Mouse (Mus musculus) limb, embryonic 14.5 days (tissue): ENCODE results near the gene Ets1. TPM values are rescaled to one million over a fixed set of nuclear protein-coding genes. Genes with fewer than 3 reads are reported as not detected.

Experiments used
- ATAC-seq: fragments of 200-750 bp; cut with Nextera tagmentation; 2 replicates; pipeline ENCODE4 v1.8.0; 2017; ENCODE audit warnings: low read depth, moderate number of reproducible peaks, moderate TSS enrichment; ENCODE audit not compliant: low FRiP score
- DNase-seq: peaks from one replicate; pipeline ENCODE4 v3.0.0-alpha.2; 2015; ENCODE audit warnings: low spot score
- H3K27ac ChIP-seq: fragments of 300-500 bp; sonication (generic); replicated peaks from 2 replicates; pipeline ENCODE4 v1.5.1; 2014; ENCODE audit warnings: low read depth, mild to moderate bottlenecking, low read length, moderate library complexity, mixed read lengths
- H3K27me3 ChIP-seq: fragments of 300-500 bp; sonication (generic); 2 replicates; pipeline ENCODE4 v1.6.1; 2014; ENCODE audit warnings: low read length, mixed read lengths; ENCODE audit not compliant: control insufficient read depth, insufficient read depth
- H3K36me3 ChIP-seq: fragments of 300-500 bp; sonication (generic); 2 replicates; pipeline ENCODE4 v1.6.1; 2014; ENCODE audit warnings: mild to moderate bottlenecking, low read length, moderate library complexity, mixed read lengths; ENCODE audit not compliant: control insufficient read depth, insufficient read depth
- H3K4me1 ChIP-seq: fragments of 300-500 bp; sonication (generic); 2 replicates; pipeline ENCODE4 v1.6.1; 2014; ENCODE audit warnings: antibody characterized with exemption, low read length, mixed read lengths; ENCODE audit not compliant: control insufficient read depth, insufficient read depth
- H3K4me2 ChIP-seq: fragments of 300-500 bp; sonication (generic); replicated peaks from 2 replicates; pipeline ENCODE4 v1.6.1; 2014; ENCODE audit warnings: low read depth, mild to moderate bottlenecking, low read length, moderate library complexity; ENCODE audit not compliant: severe bottlenecking
- H3K4me3 ChIP-seq: fragments of 300-500 bp; sonication (generic); replicated peaks from 2 replicates; pipeline ENCODE4 v1.5.1; 2014; ENCODE audit warnings: low read length
- H3K9ac ChIP-seq: fragments of 300-500 bp; sonication (generic); 2 replicates; pipeline ENCODE4 v1.6.1; 2014; ENCODE audit warnings: mild to moderate bottlenecking, low read depth, low read length, moderate library complexity; ENCODE audit not compliant: severe bottlenecking
- H3K9me3 ChIP-seq: fragments of 300-500 bp; sonication (generic); 2 replicates; pipeline ENCODE4 v1.6.1; 2016; ENCODE audit warnings: low read length; ENCODE audit not compliant: control insufficient read depth
- POLR2A ChIP-seq: fragments of 200-500 bp; IDR thresholded peaks from 2 replicates; pipeline ENCODE4 v1.8.0; 2012; ENCODE audit warnings: inconsistent platforms, mild to moderate bottlenecking, moderate library complexity, borderline replicate concordance; ENCODE audit not compliant: insufficient read depth, insufficient read length; ENCODE audit errors: extremely low read depth
- WGBS: fragments of 180-500 bp; shearing (Covaris S2); extraction: QIAGEN DNeasy Blood & Tissue Kit; methylation state at CpG from one replicate; pipeline ENCODE4 v1.1.7; 2014; 5-methylcytosine and 5-hydroxymethylcytosine counted together
- polyA plus RNA-seq, 2 experiments: library from polyadenylated mRNA; depleted of rRNA in 1 of 2; stranded (reverse) in 1 of 2; unstranded in 1 of 2; fragments of >200 nt; fragmentation: Nextera tagmentation in 1 of 2; extraction: Ambion mirVana in 1 of 2; gene quantifications; 2 replicates each; pipeline versions ENCODE4 v1.2.1 to v1.2.3; 2012 to 2014

Ets1 gene
- polyA plus RNA-seq, 2 experiments: 21.3 to 34.3 TPM

DNA sequence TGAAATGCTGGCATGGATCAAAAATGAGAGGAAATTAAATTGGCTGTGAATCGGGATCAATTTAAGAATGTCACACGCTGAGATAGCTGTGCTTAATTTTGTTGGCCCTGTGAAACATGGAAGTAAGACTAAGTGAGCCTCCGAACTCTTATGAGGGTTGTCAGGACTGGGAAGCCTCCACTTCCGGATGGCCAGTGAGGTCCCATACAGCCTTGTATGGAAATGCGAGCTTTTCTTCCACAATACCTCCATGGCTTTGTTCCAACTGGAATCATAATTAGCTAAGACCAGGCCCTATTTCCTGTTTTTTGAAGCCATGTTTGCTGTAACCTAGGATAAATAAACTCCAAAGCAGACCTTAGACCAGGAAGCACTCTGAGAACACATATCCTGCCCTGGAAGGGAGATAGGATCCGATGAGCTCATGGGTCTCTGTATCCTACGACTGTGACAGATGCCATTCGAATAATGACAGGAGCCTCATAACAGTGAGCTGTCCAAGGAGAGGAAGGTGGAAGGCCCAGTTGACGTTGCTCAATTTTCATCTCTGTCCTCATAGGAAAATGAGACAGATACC lies 17.4 kb upstream of the Ets1 start:
- no peak overlapping the region for H3K4me2 ChIP-seq
- H3K9me3 ChIP-seq: no peaks in the 10 kb centered on the region
- ATAC-seq (no peak), DNase-seq (no peak)
- H3K4me1 ChIP-seq: 0 out of 2 replicates have a peak, but pooled peaks cover 3% of the 10 kb centered on the region
- H3K9ac ChIP-seq: no peak overlapping the region
- H3K36me3 ChIP-seq: no peaks in the 10 kb centered on the region
- TF ChIP-seq POLR2A: no peak
- no peak overlapping the region for H3K4me3 ChIP-seq
- no peak overlapping the region for H3K27ac ChIP-seq
- no peaks in the 10 kb centered on the region for H3K27me3 ChIP-seq
- 85% methylated on average over 9 of the region's 9 CpGs for WGBS

DNA sequence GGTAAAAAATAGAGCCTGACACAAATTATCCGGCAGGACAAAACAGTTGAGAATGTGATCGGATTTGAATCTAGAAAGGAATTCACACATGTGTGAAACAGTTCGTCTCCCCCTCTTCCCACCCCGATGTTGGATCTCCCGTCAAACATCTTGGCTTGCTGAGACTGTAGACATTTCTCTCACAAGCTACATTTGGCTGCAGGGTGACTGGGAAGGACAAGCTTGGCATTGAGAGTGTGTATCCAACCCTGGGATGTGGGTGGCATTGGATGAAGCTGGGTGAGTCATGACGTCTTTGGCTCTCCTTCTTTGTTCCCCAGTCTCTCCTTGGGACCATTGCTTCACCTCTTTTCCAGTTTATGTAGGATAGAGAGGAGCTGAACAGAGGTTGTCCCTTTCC lies 16.4 kb upstream of the Ets1 start:
- ATAC-seq (no peak), DNase-seq (no peak)
- Histone ChIP-seq H3K4me2 (no peak overlapping the region), H3K27ac (no peak overlapping the region), H3K27me3 (no peaks in the 10 kb centered on the region), H3K4me3 (no peak overlapping the region), H3K9ac (no peak overlapping the region), H3K4me1 (0 out of 2 replicates have a peak, but pooled peaks cover 3% of the 10 kb centered on the region), H3K9me3 (no peaks in the 10 kb centered on the region), H3K36me3 (no peaks in the 10 kb centered on the region)
- TF ChIP-seq POLR2A: no peak
- WGBS: 81% methylated on average over 6 of the region's 6 CpGs

DNA sequence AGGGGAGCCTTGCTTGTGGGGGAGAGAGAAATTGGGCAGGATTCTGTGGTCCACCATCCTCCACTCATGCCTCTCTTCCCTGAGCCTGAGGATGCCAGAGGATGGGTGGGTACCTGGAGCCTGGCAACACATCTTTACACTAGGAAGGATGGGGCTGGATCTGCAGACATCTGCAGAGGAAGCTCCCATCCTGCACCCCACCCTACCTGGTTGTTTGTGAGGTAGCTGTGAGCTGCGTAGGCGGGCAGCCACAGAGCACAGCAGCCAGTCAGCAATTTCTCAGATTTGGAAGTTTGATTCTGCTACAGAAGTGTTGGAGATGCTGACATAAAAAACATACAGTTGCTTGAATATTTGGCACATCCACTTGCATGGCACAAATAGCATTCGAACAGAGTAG lies 15.6 kb upstream of the Ets1 start:
- DNase-seq (no peak), ATAC-seq (no peak)
- Histone ChIP-seq H3K9me3 (no peaks in the 10 kb centered on the region), H3K27ac (no peak overlapping the region), H3K36me3 (no peaks in the 10 kb centered on the region), H3K4me1 (0 out of 2 replicates have a peak, but pooled peaks cover 3% of the 10 kb centered on the region), H3K4me2 (no peak overlapping the region), H3K4me3 (no peak overlapping the region), H3K9ac (no peak overlapping the region), H3K27me3 (no peaks in the 10 kb centered on the region)
- WGBS: 88% methylated on average over 3 of the region's 3 CpGs
- TF ChIP-seq POLR2A: no peak

DNA sequence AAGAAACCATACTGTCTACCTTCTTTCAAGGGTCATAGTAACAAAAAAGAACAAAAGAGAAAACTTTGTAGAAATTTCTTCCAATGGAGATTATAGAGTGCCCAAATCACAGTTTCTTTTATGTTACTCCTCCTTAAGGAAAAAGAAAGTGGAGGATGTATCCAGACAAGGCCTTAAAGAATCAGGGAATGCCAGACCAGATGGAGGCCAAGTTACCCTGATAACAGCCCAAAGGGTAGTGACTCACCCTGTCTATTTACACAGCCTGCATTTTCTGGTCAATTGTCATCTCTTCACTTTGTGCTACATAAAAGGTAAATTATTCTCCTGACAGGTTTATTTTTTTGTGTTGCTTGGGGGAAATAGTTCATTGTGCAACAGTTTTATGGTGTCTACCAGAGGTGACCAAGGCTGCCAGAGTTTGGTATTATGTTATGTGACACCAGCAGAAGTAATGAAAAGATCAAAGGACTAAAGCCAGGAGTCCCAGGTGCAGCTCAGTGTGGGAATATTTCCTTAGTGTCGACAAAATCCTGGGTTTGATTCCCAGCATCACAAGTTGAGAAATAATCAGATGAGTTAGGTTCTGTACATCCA lies 6.5 kb upstream of the Ets1 start:
- Histone ChIP-seq H3K36me3 (no peaks in the 10 kb centered on the region), H3K4me2 (no peak overlapping the region)
- no peak for TF ChIP-seq POLR2A

DNA sequence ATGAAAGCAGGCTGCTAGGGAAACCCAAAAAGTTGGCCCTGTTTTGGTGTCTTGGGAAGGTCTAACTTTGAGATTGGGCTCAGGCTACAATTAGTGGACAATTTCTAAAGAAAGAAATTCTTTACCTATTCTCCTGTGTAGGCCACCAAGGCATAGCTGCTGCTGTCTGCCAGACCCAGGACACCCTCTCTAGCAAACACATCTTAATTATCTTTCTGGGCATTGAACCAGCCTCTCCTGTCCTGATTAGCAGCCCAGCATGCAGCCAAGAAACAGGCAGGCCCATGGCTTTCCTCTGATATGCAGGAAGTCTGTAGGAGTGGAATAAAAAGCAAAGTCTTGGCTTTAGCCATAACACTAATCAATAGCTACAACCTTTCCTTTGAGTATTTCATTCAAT lies 4.7 kb upstream of the Ets1 start:
- ATAC-seq (no peak), DNase-seq (no peak)
- Histone ChIP-seq H3K27ac (no peak overlapping the region), H3K4me2 (no peak overlapping the region), H3K36me3 (no peaks in the 10 kb centered on the region), H3K4me3 (no peak overlapping the region), H3K4me1 (peaks cover 11% of the 10 kb centered on the region), H3K27me3 (no peaks in the 10 kb centered on the region), H3K9ac (no peak overlapping the region), H3K9me3 (no peaks in the 10 kb centered on the region)
- TF ChIP-seq POLR2A: no peak

More for the DNA sequence above, 6.5 kb upstream of the Ets1 start:
- Histone ChIP-seq H3K4me1 (peaks cover 9% of the 10 kb centered on the region; the same call in 1 of the 2 replicates), H3K4me3 (no peak overlapping the region), H3K27ac (no peak overlapping the region), H3K9me3 (no peaks in the 10 kb centered on the region), H3K9ac (no peak overlapping the region), H3K27me3 (no peaks in the 10 kb centered on the region)
- ATAC-seq: no peak
- DNase-seq: no peak
- WGBS: 23% methylated on average over 1 of the region's 1 CpGs
